In genomic region chr2:51354800-51355199, GRCm38 (mm10) we compare ENCODE assay signal across 21 mouse cellular contexts.
"Had no signal": no experiment of that assay in that cellular context is flagged by ENCODE, and none has a peak within 500 bp of the region (broad histone marks: within the 10 kb centered on the region; RNA-seq: fewer than 3 reads in every experiment).

No protein-coding gene starts in this region.

- DNase-seq: kidney, adult 11 months; kidney, adult 8-10 months; kidney, postnatal 10 days; kidney, postnatal 36 days; layer of hippocampus, postnatal 36 days; liver, embryonic 13.5 days; lung, postnatal 10 days; lung, postnatal 36 days; midbrain, embryonic 14.5 days; right cerebral cortex, adult 18-20 months; right cerebral cortex, postnatal 14 days; right cerebral cortex, postnatal 4 days; thymus, adult 18-20 months; thymus, postnatal 36 days had no signal

- H3K27me3 ChIP-seq: kidney, embryonic 15.5 days; limb, embryonic 12.5 days; liver, embryonic 13.5 days; lung, embryonic 15.5 days; megakaryocyte, embryonic 14.5 days had no signal

- H3K36me3 ChIP-seq: kidney, embryonic 15.5 days; limb, embryonic 12.5 days; liver, embryonic 13.5 days; lung, embryonic 15.5 days had no signal

- H3K4me2 ChIP-seq: kidney, embryonic 15.5 days; limb, embryonic 12.5 days; liver, embryonic 13.5 days; lung, embryonic 15.5 days; midbrain, embryonic 11.5 days had no signal

- H3K9ac ChIP-seq: kidney, embryonic 15.5 days; limb, embryonic 12.5 days; liver, embryonic 13.5 days; lung, embryonic 15.5 days had no signal

- H3K27ac ChIP-seq: kidney, embryonic 15.5 days; left cerebral cortex, adult 2 months; liver, embryonic 13.5 days; lung, embryonic 15.5 days; stomach, postnatal 0 days had no signal

- H3K4me3 ChIP-seq: kidney, embryonic 15.5 days; left cerebral cortex, adult 2 months; limb, embryonic 12.5 days; liver, embryonic 13.5 days; lung, embryonic 15.5 days; megakaryocyte, embryonic 14.5 days had no signal

- H3K9me3 ChIP-seq: kidney, embryonic 15.5 days; limb, embryonic 12.5 days; liver, embryonic 13.5 days; lung, embryonic 15.5 days; megakaryocyte, embryonic 14.5 days had no signal

- H3K4me1 ChIP-seq: kidney, embryonic 15.5 days; liver, embryonic 13.5 days; lung, embryonic 15.5 days; megakaryocyte, embryonic 14.5 days had no signal
